Mouse (Mus musculus): ENCODE results near the gene Ndufc2. TPM values are rescaled to one million over a fixed set of nuclear protein-coding genes. Genes with fewer than 3 reads are reported as not detected.
A peak's percentile ranks its signal among the peaks of the same experiment; 100 is the strongest.

Gene Ndufc2
- polyA plus RNA-seq, 1 experiment: 389 TPM

DNA sequence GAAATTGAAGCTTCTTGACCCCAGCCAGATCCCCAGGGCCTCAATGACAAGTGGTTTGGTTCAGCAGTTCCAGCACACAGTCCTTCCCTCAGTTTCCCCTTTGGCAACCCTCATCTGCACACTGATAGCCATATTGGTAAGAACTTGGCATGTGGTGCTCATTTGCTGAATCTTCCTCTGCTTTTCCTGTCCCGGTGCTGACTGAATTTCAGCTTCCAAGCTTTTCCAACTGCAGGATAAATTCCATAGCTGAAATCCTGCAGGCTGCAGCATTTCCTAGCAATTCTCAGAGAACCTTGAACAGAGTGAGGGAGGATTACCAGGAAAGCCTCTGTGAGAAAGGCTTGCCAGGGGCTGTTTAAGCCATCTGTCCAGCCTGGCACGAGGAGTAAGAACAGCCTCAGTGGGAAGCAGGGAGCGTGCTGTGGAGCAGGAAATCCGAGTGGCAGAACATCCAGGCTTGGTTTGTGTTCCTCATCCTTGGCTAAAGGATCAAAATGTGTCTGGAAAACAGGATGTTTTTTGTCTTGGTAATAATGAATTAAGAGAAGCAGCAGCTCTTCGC is 12.9 kb upstream of the Ndufc2 start:
- H3K4me3 ChIP-seq (ENCODE audit: insufficient read depth, low read depth, low read length): no peak overlapping the region
- 84% methylated on average over 5 of the region's 5 CpGs for whole genome bisulfite sequencing
- H3K4me1 ChIP-seq (ENCODE audit: control insufficient read depth, insufficient read depth, low read length): no peaks in the 10 kb centered on the region
- DNase-seq: no peak
- TF ChIP-seq CTCF (conservative IDR thresholded peaks at IDR 0.05; ENCODE audit: insufficient read depth, insufficient read length, low read depth, low read length) (no peak), POLR2A (IDR thresholded peaks at IDR 0.05; ENCODE audit: low read depth, low read length) (no peak)
- H3K27ac ChIP-seq (ENCODE audit: insufficient read depth, low read depth, low read length): no peak overlapping the region
- no peaks in the 10 kb centered on the region for H3K27me3 ChIP-seq (replicated peaks; ENCODE audit: control insufficient read depth, insufficient read depth, low read length)
- H3K36me3 ChIP-seq (ENCODE audit: control insufficient read depth, insufficient read depth, low read length): no peaks in the 10 kb centered on the region

DNA sequence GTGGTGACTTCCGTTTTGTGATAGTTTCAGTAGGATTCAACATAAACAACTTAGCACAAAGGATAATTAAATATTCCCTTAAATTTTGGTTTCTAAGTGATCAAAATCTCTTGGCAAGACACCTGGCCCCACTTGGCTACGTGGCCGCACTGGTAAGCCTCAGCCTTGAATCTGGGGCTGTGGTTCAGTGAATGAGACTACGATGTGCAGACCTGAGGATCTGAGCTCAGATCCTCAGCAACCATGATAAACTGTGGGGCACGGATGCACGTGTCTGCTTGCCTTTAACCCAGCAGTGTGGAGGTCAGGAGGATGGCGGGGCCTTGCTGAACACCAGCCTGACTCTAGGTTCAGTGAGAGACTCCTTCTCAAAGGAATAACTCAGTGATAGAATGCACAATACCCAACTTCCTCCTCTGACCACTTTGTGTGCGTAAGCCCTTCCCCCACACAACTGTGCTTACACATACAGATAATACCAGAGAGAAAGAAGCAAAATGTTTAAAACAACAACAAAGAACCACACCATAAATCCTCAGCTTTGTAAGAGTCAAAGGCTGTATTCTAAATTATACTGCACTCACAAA is 12.1 kb upstream of the Ndufc2 start:
- H3K4me3 ChIP-seq (ENCODE audit: insufficient read depth, low read depth, low read length): no peak overlapping the region
- TF ChIP-seq POLR2A (IDR thresholded peaks at IDR 0.05; ENCODE audit: low read depth, low read length): no peak
- no peak for TF ChIP-seq CTCF (conservative IDR thresholded peaks at IDR 0.05; ENCODE audit: insufficient read depth, insufficient read length, low read depth, low read length)
- 93% methylated on average over 8 of the region's 8 CpGs for WGBS
- H3K4me1 ChIP-seq (ENCODE audit: control insufficient read depth, insufficient read depth, low read length): no peaks in the 10 kb centered on the region
- H3K27me3 ChIP-seq (replicated peaks; ENCODE audit: control insufficient read depth, insufficient read depth, low read length): no peaks in the 10 kb centered on the region
- no peak overlapping the region for H3K27ac ChIP-seq (ENCODE audit: insufficient read depth, low read depth, low read length)
- H3K36me3 ChIP-seq (ENCODE audit: control insufficient read depth, insufficient read depth, low read length): no peaks in the 10 kb centered on the region
- no peak for DNase-seq

- Histone ChIP-seq H3K4me3 (ENCODE audit: insufficient read depth, low read depth, low read length) (no peak overlapping the region), H3K27ac (ENCODE audit: insufficient read depth, low read depth, low read length) (no peak overlapping the region), H3K4me1 (ENCODE audit: control insufficient read depth, insufficient read depth, low read length) (no peaks in the 10 kb centered on the region), H3K27me3 (replicated peaks; ENCODE audit: control insufficient read depth, insufficient read depth, low read length) (no peaks in the 10 kb centered on the region), H3K36me3 (ENCODE audit: control insufficient read depth, insufficient read depth, low read length) (no peaks in the 10 kb centered on the region)
- no peak for TF ChIP-seq CTCF (conservative IDR thresholded peaks at IDR 0.05; ENCODE audit: insufficient read depth, insufficient read length, low read depth, low read length)
- TF ChIP-seq POLR2A (IDR thresholded peaks at IDR 0.05; ENCODE audit: low read depth, low read length): no peak
- 97% methylated on average over 4 of the region's 4 CpGs for WGBS
- DNase-seq: no peak
Measured at GRCm38 (mm10) chr7:97388541-97388940, 11.3 kb upstream of the Ndufc2 start.

DNA sequence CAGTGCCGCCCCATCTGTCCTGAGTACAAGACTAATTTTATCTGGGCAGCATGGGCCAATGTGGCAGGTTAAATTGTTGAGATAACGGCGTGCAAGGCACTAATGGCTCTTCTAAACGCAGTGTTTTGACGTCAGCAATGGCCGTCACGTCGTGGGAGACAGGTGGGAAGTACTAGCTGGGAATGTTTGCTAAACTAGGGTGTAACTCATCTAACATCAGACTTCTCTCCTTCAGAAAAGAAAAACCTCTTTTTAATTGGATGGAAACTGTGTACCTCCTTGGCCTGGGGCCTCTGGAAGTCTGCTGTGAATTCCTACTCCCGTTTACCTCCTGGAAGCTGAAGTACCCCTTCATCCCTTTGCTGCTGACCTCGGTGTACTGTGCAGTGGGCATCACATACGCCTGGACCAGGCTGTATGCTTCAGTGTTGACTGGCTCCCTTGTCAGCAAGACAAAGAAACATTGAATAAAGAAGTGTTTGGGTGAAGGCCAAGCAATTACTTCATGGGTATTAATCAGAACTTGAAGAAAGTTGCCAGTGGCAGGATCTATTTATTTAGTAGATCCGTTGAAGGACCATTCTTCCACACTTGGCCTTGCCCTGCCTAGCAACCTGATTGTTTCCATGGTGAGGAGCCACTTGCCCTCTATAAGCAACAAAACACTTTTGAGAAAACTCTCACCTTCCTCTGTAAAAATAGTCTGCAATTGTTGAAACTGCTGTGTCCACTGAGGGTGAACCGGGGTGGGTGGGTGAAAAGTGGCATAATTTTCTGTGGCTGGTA is 8.3 kb upstream of the Ndufc2 start:
- Histone ChIP-seq H3K27me3 (replicated peaks; ENCODE audit: control insufficient read depth, insufficient read depth, low read length) (no peaks in the 10 kb centered on the region), H3K36me3 (ENCODE audit: control insufficient read depth, insufficient read depth, low read length) (no peaks in the 10 kb centered on the region), H3K4me1 (ENCODE audit: control insufficient read depth, insufficient read depth, low read length) (no peaks in the 10 kb centered on the region), H3K27ac (ENCODE audit: insufficient read depth, low read depth, low read length) (peak overlapping the region; percentile 24), H3K4me3 (ENCODE audit: insufficient read depth, low read depth, low read length) (no peak overlapping the region)
- WGBS: 86% methylated on average over 13 of the region's 13 CpGs
- DNase-seq: peak; percentile 63
- no peak for TF ChIP-seq CTCF (conservative IDR thresholded peaks at IDR 0.05; ENCODE audit: insufficient read depth, insufficient read length, low read depth, low read length)
- TF ChIP-seq POLR2A (IDR thresholded peaks at IDR 0.05; ENCODE audit: low read depth, low read length): no peak

DNA sequence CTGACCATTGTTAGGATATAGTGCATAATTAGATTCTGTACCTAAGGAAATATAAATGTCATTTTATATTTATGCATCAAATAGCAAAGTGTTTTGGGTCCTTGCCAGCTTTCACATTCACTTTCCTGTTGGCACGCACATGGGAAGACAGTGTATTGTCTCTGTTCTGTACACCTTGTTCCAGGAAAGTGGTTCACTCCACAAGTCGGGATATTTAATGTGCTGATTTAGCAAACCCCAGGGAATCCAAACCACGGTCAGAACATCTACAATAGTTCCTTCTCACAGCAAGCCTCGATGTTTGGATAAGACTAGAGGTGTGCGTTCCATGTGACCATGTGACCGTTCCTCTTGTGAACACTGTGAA is 7.7 kb upstream of the Ndufc2 start:
- peak overlapping the region; percentile 54 for H3K27ac ChIP-seq (ENCODE audit: insufficient read depth, low read depth, low read length)
- 72% methylated on average over 6 of the region's 6 CpGs for WGBS
- no peaks in the 10 kb centered on the region for H3K27me3 ChIP-seq (replicated peaks; ENCODE audit: control insufficient read depth, insufficient read depth, low read length)
- H3K4me3 ChIP-seq (ENCODE audit: insufficient read depth, low read depth, low read length): no peak overlapping the region
- DNase-seq: peak; percentile 74
- no peaks in the 10 kb centered on the region for H3K36me3 ChIP-seq (ENCODE audit: control insufficient read depth, insufficient read depth, low read length)
- TF ChIP-seq CTCF (conservative IDR thresholded peaks at IDR 0.05; ENCODE audit: insufficient read depth, insufficient read length, low read depth, low read length): no peak
- no peak for TF ChIP-seq POLR2A (IDR thresholded peaks at IDR 0.05; ENCODE audit: low read depth, low read length)
- no peaks in the 10 kb centered on the region for H3K4me1 ChIP-seq (ENCODE audit: control insufficient read depth, insufficient read depth, low read length)

- Histone ChIP-seq H3K27ac (ENCODE audit: insufficient read depth, low read depth, low read length) (no peak overlapping the region), H3K27me3 (replicated peaks; ENCODE audit: control insufficient read depth, insufficient read depth, low read length) (no peaks in the 10 kb centered on the region), H3K4me1 (ENCODE audit: control insufficient read depth, insufficient read depth, low read length) (no peaks in the 10 kb centered on the region), H3K36me3 (ENCODE audit: control insufficient read depth, insufficient read depth, low read length) (no peaks in the 10 kb centered on the region), H3K4me3 (ENCODE audit: insufficient read depth, low read depth, low read length) (no peak overlapping the region)
- WGBS: 86% methylated on average over 2 of the region's 2 CpGs
- TF ChIP-seq POLR2A (IDR thresholded peaks at IDR 0.05; ENCODE audit: low read depth, low read length): no peak
- TF ChIP-seq CTCF (conservative IDR thresholded peaks at IDR 0.05; ENCODE audit: insufficient read depth, insufficient read length, low read depth, low read length): no peak
- no peak for DNase-seq
Measured at GRCm38 (mm10) chr7:97394375-97394774, 5.4 kb upstream of the Ndufc2 start.

DNA sequence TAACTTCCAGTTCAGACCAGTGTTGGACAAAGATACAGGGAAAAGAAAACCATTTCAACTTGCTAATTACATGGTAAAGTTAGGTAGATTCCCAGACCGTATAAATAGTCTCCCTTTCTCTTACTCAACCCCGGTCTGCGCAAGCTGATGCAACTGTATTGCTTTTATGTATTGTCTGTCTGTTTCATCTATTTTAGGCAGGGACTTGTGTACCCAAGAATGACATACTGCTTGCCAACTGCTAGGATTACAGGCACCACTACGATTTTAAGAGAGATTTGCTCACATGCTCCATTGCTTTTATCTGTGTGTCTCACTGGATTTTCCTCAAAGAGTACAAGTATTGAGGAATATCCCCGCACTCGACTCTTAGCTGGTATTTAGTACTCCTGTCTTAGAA is 860 bp upstream of the Ndufc2 start:
- WGBS: 87% methylated on average over 6 of the region's 6 CpGs
- no peak for TF ChIP-seq POLR2A (IDR thresholded peaks at IDR 0.05; ENCODE audit: low read depth, low read length)
- no peak for TF ChIP-seq CTCF (conservative IDR thresholded peaks at IDR 0.05; ENCODE audit: insufficient read depth, insufficient read length, low read depth, low read length)
- Histone ChIP-seq H3K36me3 (ENCODE audit: control insufficient read depth, insufficient read depth, low read length) (no peaks in the 10 kb centered on the region), H3K27ac (ENCODE audit: insufficient read depth, low read depth, low read length) (no peak overlapping the region), H3K4me3 (ENCODE audit: insufficient read depth, low read depth, low read length) (no peak overlapping the region), H3K27me3 (replicated peaks; ENCODE audit: control insufficient read depth, insufficient read depth, low read length) (no peaks in the 10 kb centered on the region), H3K4me1 (ENCODE audit: control insufficient read depth, insufficient read depth, low read length) (peaks cover 12% of the 10 kb centered on the region)
- no peak for DNase-seq
